Mouse (Mus musculus): Measurements from ENCODE around the gene Dpysl4.
A peak's percentile ranks its signal among the peaks of the same experiment; 100 is the strongest.

The Dpysl4 gene

DNA sequence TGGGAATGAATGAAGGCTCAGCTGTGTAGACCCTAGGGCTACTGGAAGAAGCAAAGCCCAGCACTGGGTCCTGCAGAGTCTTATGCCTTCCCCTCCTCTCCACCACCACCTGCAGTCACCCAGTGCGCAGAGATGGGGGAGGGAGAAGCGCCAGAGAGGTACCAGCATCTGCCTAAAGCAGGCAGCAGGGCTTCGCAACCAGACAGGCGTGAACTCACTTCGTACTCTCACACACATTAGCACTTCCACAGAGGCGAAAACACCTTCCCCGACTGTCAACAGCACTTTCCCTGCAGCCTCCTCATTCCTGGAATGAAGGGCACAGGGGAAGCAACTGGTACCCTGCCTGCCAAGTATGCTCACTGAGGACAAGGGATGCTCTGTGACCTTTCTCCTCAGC lies 63.6 kb downstream of the Dpysl4 start:
- no peak for DNase-seq (ENCODE audit: low read depth, low spot score)

DNA sequence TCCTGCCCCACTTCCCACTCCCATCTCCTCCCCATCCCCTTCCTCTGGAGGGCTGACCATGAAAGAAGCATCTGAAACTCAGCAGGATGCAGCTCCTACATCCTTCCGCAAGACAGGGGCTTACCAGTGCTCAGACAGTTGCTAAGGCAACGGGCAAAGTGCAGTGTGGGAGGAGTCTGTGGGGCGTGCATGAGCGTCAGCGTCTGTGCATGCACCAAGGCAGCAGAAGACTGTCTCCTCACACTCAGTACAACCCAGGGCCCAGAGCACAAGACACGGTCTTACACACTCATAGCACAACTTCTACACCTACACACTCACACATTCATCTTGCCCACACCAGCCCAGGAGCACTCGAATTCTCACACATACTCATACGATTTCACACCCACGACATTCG lies 65.3 kb downstream of the Dpysl4 start:
- DNase-seq (ENCODE audit: low read depth, low spot score), result peak; percentile 86

All from CD4-positive helper T cell, adult 2 months (primary cell).